In the genomic region with DNA sequence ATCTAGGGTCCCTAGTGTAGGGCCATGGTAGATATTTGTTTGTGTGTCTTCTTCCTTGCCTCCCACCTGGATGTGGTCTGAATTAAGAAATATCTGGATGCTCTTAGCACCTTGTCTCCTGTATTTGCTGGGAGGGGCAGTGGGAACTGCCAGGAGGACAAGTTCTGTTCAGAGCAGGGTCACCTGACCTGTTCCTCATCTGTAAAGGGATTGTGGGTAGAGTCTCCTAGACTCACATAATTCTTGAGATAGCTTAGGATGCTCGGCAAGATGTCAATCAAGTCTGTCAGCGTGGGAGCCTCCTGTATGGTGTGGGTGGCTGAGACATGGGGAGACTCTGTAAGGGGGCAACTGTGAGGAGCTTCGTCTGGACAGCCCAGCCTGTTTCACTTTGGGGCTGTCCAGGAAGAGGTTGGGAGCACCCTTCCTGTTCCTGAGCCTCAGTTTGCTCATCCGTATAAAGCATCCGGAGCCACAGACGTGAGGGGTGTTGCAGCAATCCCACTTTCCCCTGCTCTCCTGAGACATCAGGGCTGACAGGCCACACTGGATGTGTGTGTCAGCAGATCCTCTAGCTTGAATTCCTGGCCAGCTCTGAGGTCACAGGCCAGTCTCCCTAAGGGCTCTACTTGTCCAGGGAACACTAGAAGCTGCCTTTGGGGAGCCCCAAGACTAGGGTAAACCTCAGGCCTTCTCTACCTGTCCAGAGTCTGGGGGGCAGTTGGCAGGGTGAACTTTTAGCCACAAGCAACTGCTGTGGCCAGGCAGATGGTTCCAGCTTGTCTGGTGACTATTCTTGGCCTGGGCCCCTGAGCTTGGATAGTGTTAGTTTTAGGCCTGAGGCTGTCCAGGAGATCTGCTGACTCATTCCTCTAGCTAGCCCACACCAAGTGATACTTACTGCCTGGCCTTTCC, we compare ENCODE assay signal across 8 mouse cellular contexts. TPM values are rescaled to one million over a fixed set of nuclear protein-coding genes. Genes with fewer than 3 reads are reported as not detected.
DNase-seq lines count a peak whose midpoint lies in the region.

No protein-coding gene starts in this region.

- peak; percentile 56 for DNase-seq in adrenal gland, postnatal 10 days
- no peak for DNase-seq in adrenal gland, postnatal 4 days (ENCODE audit: low spot score in 2 of 2)
- DNase-seq in Muller cell, postnatal 12 days (ENCODE audit: inconsistent ontology term), result peak; percentile 54
- DNase-seq in heart, adult 18-20 months, result peak; percentile 76 to 82
- DNase-seq in kidney, postnatal 36 days, result peak; percentile 28 to 43
- peak; percentile 89 for DNase-seq in skeletal muscle tissue, adult 2 months (ENCODE audit: low read depth, low spot score)
- no peak for DNase-seq in layer of hippocampus, postnatal 36 days
- no peak for DNase-seq in lung, postnatal 36 days

RNA-seq across cellular contexts. Expression of a gene that starts 2.0 kb away (rescaled TPM):
- total RNA-seq in adrenal gland, postnatal 10 days (2021), result 10 to 100 TPM; 90.2 to 96.7 TPM
- total RNA-seq in adrenal gland, postnatal 4 days (2021), result 10 to 100 TPM; 72.6 to 78.1 TPM
- total RNA-seq in heart, adult 18-20 months (2021), result 100 to 1,000 TPM; 213 to 227 TPM
- total RNA-seq in layer of hippocampus, postnatal 36 days (2021), result 10 to 100 TPM; 67.0 to 70.2 TPM

RNA-seq across cellular contexts. Expression of a gene that starts 4.8 kb away (rescaled TPM):
- 1 to 10 TPM; 1.0 to 1.5 TPM for total RNA-seq in adrenal gland, postnatal 10 days (2021)
- 1 to 10 TPM; 1.8 to 2.4 TPM for total RNA-seq in adrenal gland, postnatal 4 days (2021)
- total RNA-seq in heart, adult 18-20 months (2021), result 1 to 10 TPM; 7.2 to 7.9 TPM
- 1 to 10 TPM; 2.4 to 2.5 TPM for total RNA-seq in layer of hippocampus, postnatal 36 days (2021)

RNA-seq across cellular contexts. Expression of a gene that starts 14.8 kb away (rescaled TPM):
- 10 to 100 TPM; 26.2 to 27.0 TPM for total RNA-seq in adrenal gland, postnatal 10 days (2021)
- 10 to 100 TPM; 32.4 to 33.9 TPM for total RNA-seq in adrenal gland, postnatal 4 days (2021)
- 10 to 100 TPM; 15.5 to 18.0 TPM for total RNA-seq in heart, adult 18-20 months (2021)
- total RNA-seq in layer of hippocampus, postnatal 36 days (2021), result 10 to 100 TPM; 64.6 to 68.3 TPM

RNA-seq across cellular contexts. Expression of a gene that starts 19.6 kb away (rescaled TPM):
- 1 to 10 TPM; 3.1 to 4.0 TPM for total RNA-seq in adrenal gland, postnatal 10 days (2021)
- under 1 TPM; 0.28 to 0.64 TPM for total RNA-seq in adrenal gland, postnatal 4 days (2021)
- total RNA-seq in heart, adult 18-20 months (2021), result under 1 TPM in 1 of 2 experiments, not detected in 1; 0.21 TPM
- total RNA-seq in layer of hippocampus, postnatal 36 days (2021), result not detected

RNA-seq across cellular contexts. Expression of a gene that starts 20.3 kb away (rescaled TPM):
- total RNA-seq in adrenal gland, postnatal 10 days (2021), result 100 to 1,000 TPM; 662 to 732 TPM
- total RNA-seq in adrenal gland, postnatal 4 days (2021), result 100 to 1,000 TPM; 504 to 513 TPM
- 1,000 to 10,000 TPM; 1,459 to 1,479 TPM for total RNA-seq in heart, adult 18-20 months (2021)
- total RNA-seq in layer of hippocampus, postnatal 36 days (2021), result 100 to 1,000 TPM; 555 to 610 TPM

Comparison
In these comparisons a context has a peak if more than half of its experiments do, and no peak if none do; other contexts are left out.
1. DNase-seq: peak in adrenal gland, postnatal 10 days (single experiment), Muller cell, postnatal 12 days (single experiment), heart, adult 18-20 months (2 of 2), kidney, postnatal 36 days (2 of 2) and skeletal muscle tissue, adult 2 months (single experiment); none in adrenal gland, postnatal 4 days (0 of 2), layer of hippocampus, postnatal 36 days (0 of 2) and lung, postnatal 36 days (single experiment).